Mouse (Mus musculus) E14TG2a.4 (cell line): ENCODE results near the gene Tecpr2.

Experiments used
- CTCF ChIP-seq: conservative IDR thresholded peaks from 2 replicates; pipeline ENCODE4 v1.5.1; 2014; ENCODE audit warnings: low read length
- NANOG ChIP-seq: IDR thresholded peaks from 2 replicates; pipeline ENCODE4 v1.6.1; 2014; ENCODE audit warnings: borderline replicate concordance, low read length, mixed read lengths
- POU5F1 ChIP-seq: IDR thresholded peaks from 2 replicates; pipeline ENCODE4 v1.6.1; 2014; ENCODE audit warnings: low read length, borderline replicate concordance

- TF ChIP-seq CTCF (no peak), POU5F1 (no peak), NANOG (no peak)
Observed at GRCm38 (mm10) chr12:111006339-111006738, 117.3 kb downstream of the Tecpr2 start.
